Mouse (Mus musculus): ENCODE measurements around the gene Trpm6. TPM values are rescaled to one million over a fixed set of nuclear protein-coding genes. Genes with fewer than 3 reads are reported as not detected.

The Trpm6 gene
- polyA plus RNA-seq, 1 experiment from 2014 or later, result 0.19 TPM

GRCm38 (mm10) chr19:18799646-18800045 lies 49.9 kb downstream of the Trpm6 start:
- Histone ChIP-seq H3K36me3 (ENCODE audit: control insufficient read depth, insufficient read depth, low read length) (no peaks in the 10 kb centered on the region), H3K27me3 (ENCODE audit: control insufficient read depth, insufficient read depth, low read length) (no peaks in the 10 kb centered on the region), H3K27ac (ENCODE audit: low read depth, low read length) (no peak overlapping the region), H3K4me2 (ENCODE audit: low read depth) (no peak overlapping the region), H3K4me3 (ENCODE audit: low read depth, low read length) (no peak overlapping the region), H3K9ac (ENCODE audit: low read length) (no peak overlapping the region), H3K9me3 (ENCODE audit: control insufficient read depth, low read length) (no peaks in the 10 kb centered on the region), H3K4me1 (ENCODE audit: control insufficient read depth, insufficient read depth, low read length) (no peaks in the 10 kb centered on the region)
- DNase-seq (ENCODE audit: low spot score) (no peak), ATAC-seq (ENCODE audit: insufficient read depth, low FRiP score, low TSS enrichment) (no peak)
- 66% methylated on average over 1 of the region's 1 CpGs for WGBS

- Histone ChIP-seq H3K4me3 (ENCODE audit: low read depth, low read length) (no peak overlapping the region), H3K4me2 (ENCODE audit: low read depth) (no peak overlapping the region), H3K27ac (ENCODE audit: low read depth, low read length) (no peak overlapping the region), H3K27me3 (ENCODE audit: control insufficient read depth, insufficient read depth, low read length) (no peaks in the 10 kb centered on the region), H3K9me3 (ENCODE audit: control insufficient read depth, low read length) (no peaks in the 10 kb centered on the region), H3K4me1 (ENCODE audit: control insufficient read depth, insufficient read depth, low read length) (no peaks in the 10 kb centered on the region), H3K36me3 (ENCODE audit: control insufficient read depth, insufficient read depth, low read length) (no peaks in the 10 kb centered on the region), H3K9ac (ENCODE audit: low read length) (no peak overlapping the region)
- WGBS, result 82% methylated on average over 3 of the region's 3 CpGs
- ATAC-seq (ENCODE audit: insufficient read depth, low FRiP score, low TSS enrichment) (no peak), DNase-seq (ENCODE audit: low spot score) (no peak)
Measured at GRCm38 (mm10) chr19:18811264-18811663, 61.5 kb downstream of the Trpm6 start.

- H3K4me2 ChIP-seq (ENCODE audit: low read depth), result no peak overlapping the region
- WGBS, result 85% methylated on average over 13 of the region's 13 CpGs
- no peaks in the 10 kb centered on the region for H3K9me3 ChIP-seq (ENCODE audit: control insufficient read depth, low read length)
- no peaks in the 10 kb centered on the region for H3K4me1 ChIP-seq (ENCODE audit: control insufficient read depth, insufficient read depth, low read length)
- no peak overlapping the region for H3K4me3 ChIP-seq (ENCODE audit: low read depth, low read length)
- DNase-seq (ENCODE audit: low spot score), result no peak
- H3K27ac ChIP-seq (ENCODE audit: low read depth, low read length), result no peak overlapping the region
- no peak overlapping the region for H3K9ac ChIP-seq (ENCODE audit: low read length)
- no peak for ATAC-seq (ENCODE audit: insufficient read depth, low FRiP score, low TSS enrichment)
- no peaks in the 10 kb centered on the region for H3K27me3 ChIP-seq (ENCODE audit: control insufficient read depth, insufficient read depth, low read length)
- no peaks in the 10 kb centered on the region for H3K36me3 ChIP-seq (ENCODE audit: control insufficient read depth, insufficient read depth, low read length)
Measured at GRCm38 (mm10) chr19:18815170-18815569, 65.4 kb downstream of the Trpm6 start.

- Histone ChIP-seq H3K9ac (ENCODE audit: low read length) (no peak overlapping the region), H3K36me3 (ENCODE audit: control insufficient read depth, insufficient read depth, low read length) (no peaks in the 10 kb centered on the region), H3K27ac (ENCODE audit: low read depth, low read length) (no peak overlapping the region), H3K9me3 (ENCODE audit: control insufficient read depth, low read length) (no peaks in the 10 kb centered on the region), H3K27me3 (ENCODE audit: control insufficient read depth, insufficient read depth, low read length) (no peaks in the 10 kb centered on the region), H3K4me1 (ENCODE audit: control insufficient read depth, insufficient read depth, low read length) (no peaks in the 10 kb centered on the region), H3K4me3 (ENCODE audit: low read depth, low read length) (no peak overlapping the region), H3K4me2 (ENCODE audit: low read depth) (no peak overlapping the region)
- 75% methylated on average over 2 of the region's 2 CpGs for WGBS
- no peak for ATAC-seq (ENCODE audit: insufficient read depth, low FRiP score, low TSS enrichment)
- no peak for DNase-seq (ENCODE audit: low spot score)
Measured at GRCm38 (mm10) chr19:18817425-18817824, 67.6 kb downstream of the Trpm6 start.

GRCm38 (mm10) chr19:18828601-18829000 lies 78.8 kb downstream of the Trpm6 start:
- ATAC-seq (ENCODE audit: insufficient read depth, low FRiP score, low TSS enrichment), result no peak
- no peak for DNase-seq (ENCODE audit: low spot score)
- Histone ChIP-seq H3K4me3 (ENCODE audit: low read depth, low read length) (no peak overlapping the region), H3K36me3 (ENCODE audit: control insufficient read depth, insufficient read depth, low read length) (no peaks in the 10 kb centered on the region), H3K27me3 (ENCODE audit: control insufficient read depth, insufficient read depth, low read length) (no peaks in the 10 kb centered on the region), H3K9ac (ENCODE audit: low read length) (no peak overlapping the region), H3K4me1 (ENCODE audit: control insufficient read depth, insufficient read depth, low read length) (no peaks in the 10 kb centered on the region), H3K27ac (ENCODE audit: low read depth, low read length) (no peak overlapping the region), H3K4me2 (ENCODE audit: low read depth) (no peak overlapping the region), H3K9me3 (ENCODE audit: control insufficient read depth, low read length) (no peaks in the 10 kb centered on the region)
- 83% methylated on average over 2 of the region's 2 CpGs for WGBS

- H3K27ac ChIP-seq (ENCODE audit: low read depth, low read length), result no peak overlapping the region
- WGBS, result 90% methylated on average over 3 of the region's 3 CpGs
- H3K9ac ChIP-seq (ENCODE audit: low read length), result no peak overlapping the region
- H3K27me3 ChIP-seq (ENCODE audit: control insufficient read depth, insufficient read depth, low read length), result no peaks in the 10 kb centered on the region
- no peak for DNase-seq (ENCODE audit: low spot score)
- no peaks in the 10 kb centered on the region for H3K36me3 ChIP-seq (ENCODE audit: control insufficient read depth, insufficient read depth, low read length)
- H3K4me3 ChIP-seq (ENCODE audit: low read depth, low read length), result no peak overlapping the region
- no peaks in the 10 kb centered on the region for H3K9me3 ChIP-seq (ENCODE audit: control insufficient read depth, low read length)
- H3K4me2 ChIP-seq (ENCODE audit: low read depth), result no peak overlapping the region
- H3K4me1 ChIP-seq (ENCODE audit: control insufficient read depth, insufficient read depth, low read length), result no peaks in the 10 kb centered on the region
- no peak for ATAC-seq (ENCODE audit: insufficient read depth, low FRiP score, low TSS enrichment)
Measured at GRCm38 (mm10) chr19:18831196-18831595, 81.4 kb downstream of the Trpm6 start.

- Histone ChIP-seq H3K4me3 (ENCODE audit: low read depth, low read length) (no peak overlapping the region), H3K27ac (ENCODE audit: low read depth, low read length) (no peak overlapping the region), H3K9ac (ENCODE audit: low read length) (no peak overlapping the region), H3K27me3 (ENCODE audit: control insufficient read depth, insufficient read depth, low read length) (no peaks in the 10 kb centered on the region), H3K4me1 (ENCODE audit: control insufficient read depth, insufficient read depth, low read length) (no peaks in the 10 kb centered on the region), H3K4me2 (ENCODE audit: low read depth) (no peak overlapping the region), H3K36me3 (ENCODE audit: control insufficient read depth, insufficient read depth, low read length) (no peaks in the 10 kb centered on the region), H3K9me3 (ENCODE audit: control insufficient read depth, low read length) (no peaks in the 10 kb centered on the region)
- DNase-seq (ENCODE audit: low spot score) (peak; percentile 71), ATAC-seq (ENCODE audit: insufficient read depth, low FRiP score, low TSS enrichment) (no peak; the same call in 1 of the 2 replicates)
- 10% methylated on average over 6 of the region's 6 CpGs for WGBS
Measured at GRCm38 (mm10) chr19:18834971-18835370, 85.2 kb downstream of the Trpm6 start.

GRCm38 (mm10) chr19:18841789-18842562 lies 92.2 kb downstream of the Trpm6 start:
- Histone ChIP-seq H3K9ac (ENCODE audit: low read length) (no peak overlapping the region), H3K27ac (ENCODE audit: low read depth, low read length) (no peak overlapping the region), H3K4me3 (ENCODE audit: low read depth, low read length) (no peak overlapping the region), H3K27me3 (ENCODE audit: control insufficient read depth, insufficient read depth, low read length) (no peaks in the 10 kb centered on the region), H3K9me3 (ENCODE audit: control insufficient read depth, low read length) (no peaks in the 10 kb centered on the region), H3K4me1 (ENCODE audit: control insufficient read depth, insufficient read depth, low read length) (no peaks in the 10 kb centered on the region), H3K4me2 (ENCODE audit: low read depth) (no peak overlapping the region), H3K36me3 (ENCODE audit: control insufficient read depth, insufficient read depth, low read length) (no peaks in the 10 kb centered on the region)
- WGBS, result 74% methylated on average over 19 of the region's 19 CpGs
- no peak for DNase-seq (ENCODE audit: low spot score)
- no peak for ATAC-seq (ENCODE audit: insufficient read depth, low FRiP score, low TSS enrichment)

GRCm38 (mm10) chr19:18842626-18843025 lies 92.8 kb downstream of the Trpm6 start:
- no peak overlapping the region for H3K9ac ChIP-seq (ENCODE audit: low read length)
- ATAC-seq (ENCODE audit: insufficient read depth, low FRiP score, low TSS enrichment) (no peak), DNase-seq (ENCODE audit: low spot score) (no peak)
- H3K27me3 ChIP-seq (ENCODE audit: control insufficient read depth, insufficient read depth, low read length), result no peaks in the 10 kb centered on the region
- H3K4me3 ChIP-seq (ENCODE audit: low read depth, low read length), result no peak overlapping the region
- no peaks in the 10 kb centered on the region for H3K36me3 ChIP-seq (ENCODE audit: control insufficient read depth, insufficient read depth, low read length)
- no peak overlapping the region for H3K27ac ChIP-seq (ENCODE audit: low read depth, low read length)
- 86% methylated on average over 11 of the region's 11 CpGs for WGBS
- H3K4me1 ChIP-seq (ENCODE audit: control insufficient read depth, insufficient read depth, low read length), result no peaks in the 10 kb centered on the region
- H3K9me3 ChIP-seq (ENCODE audit: control insufficient read depth, low read length), result no peaks in the 10 kb centered on the region
- no peak overlapping the region for H3K4me2 ChIP-seq (ENCODE audit: low read depth)
